In genomic region chr9:43106426-43107186, GRCm38 (mm10) we compare ENCODE assay signal across 8 mouse cellular contexts. TPM values are rescaled to one million over a fixed set of nuclear protein-coding genes. Genes with fewer than 3 reads are reported as not detected.
DNase-seq lines count a peak whose midpoint lies in the region; ATAC-seq and TF ChIP-seq lines count a peak whose summit lies in the region.

No protein-coding gene starts in this region.

- H3K4me1 ChIP-seq in forebrain, embryonic 15.5 days = peaks cover 51% of the 10 kb centered on the region
- peaks cover 13% of the 10 kb centered on the region for H3K4me1 ChIP-seq in liver, postnatal 0 days (ENCODE audit: insufficient read depth)
- H3K4me1 ChIP-seq in small intestine, adult 2 months (ENCODE audit: control insufficient read depth, insufficient read depth, insufficient read length, low read length) = peaks cover 4% of the 10 kb centered on the region

- no peaks in the 10 kb centered on the region for H3K9me3 ChIP-seq in forebrain, embryonic 15.5 days
- no peaks in the 10 kb centered on the region for H3K9me3 ChIP-seq in liver, postnatal 0 days (ENCODE audit: low read length)

- H3K27ac ChIP-seq in forebrain, embryonic 15.5 days (replicated peaks) = peak overlapping the region; percentile 80
- peak overlapping the region; percentile 98 for H3K27ac ChIP-seq in liver, postnatal 0 days (ENCODE audit: low read depth)
- peak overlapping the region; percentile 76 for H3K27ac ChIP-seq in small intestine, adult 2 months (ENCODE audit: insufficient read depth, low read depth, low read length)

- no peak for TF ChIP-seq CTCF in liver, postnatal 0 days (IDR thresholded peaks at IDR 0.05; ENCODE audit: low read depth)
- TF ChIP-seq CTCF in small intestine, adult 2 months (IDR thresholded peaks at IDR 0.05; ENCODE audit: extremely low read depth, insufficient read length, insufficient replicate concordance, low read depth, low read length) = no peak

- DNase-seq in heart, adult 8-10 months (ENCODE audit: low spot score) = peak; percentile 58
- DNase-seq in heart, postnatal 25 days (ENCODE audit: low spot score) = no peak
- peak; percentile 37 for DNase-seq in adrenal gland, postnatal 25 days
- peak; percentile 65 for DNase-seq in induced T-regulatory cell, adult 2 months (ENCODE audit: low read depth)
- DNase-seq in liver, postnatal 0 days = peak; percentile 67

- no peaks in the 10 kb centered on the region for H3K27me3 ChIP-seq in forebrain, embryonic 15.5 days
- H3K27me3 ChIP-seq in liver, postnatal 0 days (ENCODE audit: insufficient read depth, low read length) = 0 out of 2 replicates have a peak, but pooled peaks cover 2% of the 10 kb centered on the region
- H3K27me3 ChIP-seq in small intestine, adult 2 months (ENCODE audit: control insufficient read depth, insufficient read depth, low read length) = no peaks in the 10 kb centered on the region

- H3K36me3 ChIP-seq in forebrain, embryonic 15.5 days = peaks cover 15% of the 10 kb centered on the region; the same call in 1 of the 2 replicates
- no peaks in the 10 kb centered on the region for H3K36me3 ChIP-seq in liver, postnatal 0 days (replicated peaks; ENCODE audit: insufficient read depth, low read length)
- no peaks in the 10 kb centered on the region for H3K36me3 ChIP-seq in small intestine, adult 2 months (ENCODE audit: control insufficient read depth, insufficient read depth, low read length)

- ATAC-seq in forebrain, embryonic 15.5 days (replicated peaks) = peak; percentile 46
- peak; percentile 28; the same call in 1 of the 2 replicates for ATAC-seq in liver, postnatal 0 days
- ATAC-seq in granulocyte monocyte progenitor cell, adult 5-6 weeks (replicated peaks; ENCODE audit: poor library complexity, severe bottlenecking) = no peak

- H3K4me2 ChIP-seq in forebrain, embryonic 15.5 days (replicated peaks) = peak overlapping the region; percentile 76
- peak overlapping the region; percentile 85 for H3K4me2 ChIP-seq in liver, postnatal 0 days (ENCODE audit: low read depth, low read length)

- WGBS in forebrain, embryonic 15.5 days = 13% methylated on average over 22 of the region's 22 CpGs
- WGBS in liver, postnatal 0 days (ENCODE audit: insufficient replicate concordance) = 16% methylated on average over 22 of the region's 22 CpGs
- WGBS in small intestine, adult 2 months = 3% methylated on average over 22 of the region's 22 CpGs

- no peak for TF ChIP-seq EP300 in liver, postnatal 0 days (IDR thresholded peaks at IDR 0.05; ENCODE audit: low read depth)

- H3K4me3 ChIP-seq in forebrain, embryonic 15.5 days = peak overlapping the region; percentile 97
- H3K4me3 ChIP-seq in liver, postnatal 0 days (ENCODE audit: low read depth, low read length) = peak overlapping the region; percentile 87
- H3K4me3 ChIP-seq in small intestine, adult 2 months (ENCODE audit: low read depth, low read length) = peak overlapping the region; percentile 96

- intact Hi-C loops in heart, postnatal 25 days (cut with DNase I) = loop anchor here (1.0 kb wide), 1 partner anchor 106 kb away; no protein-coding TSS in a partner anchor

- peak overlapping the region; percentile 91 for H3K9ac ChIP-seq in forebrain, embryonic 15.5 days (replicated peaks)
- peak overlapping the region; percentile 92 for H3K9ac ChIP-seq in liver, postnatal 0 days (replicated peaks)

- no peak for TF ChIP-seq POLR2A in small intestine, adult 2 months (IDR thresholded peaks at IDR 0.05; ENCODE audit: low read depth, low read length)

RNA-seq across cellular contexts. Expression of gene Arhgef12, which starts 0.4 kb away (rescaled TPM):
- total RNA-seq in heart, adult 8-10 months (2022) = 100 to 1,000 TPM; 132 to 160 (median 141) TPM
- total RNA-seq in heart, postnatal 25 days (2021) = 100 to 1,000 TPM; 140 to 166 TPM
- total RNA-seq in adrenal gland, postnatal 25 days (2021) = 137 and 142 TPM in 2 replicates
- 19.3 and 20.0 TPM in 2 replicates for polyA plus RNA-seq in forebrain, embryonic 15.5 days (2015; fragmentation: Nextera tagmentation; extraction: Ambion mirVana)
- polyA plus RNA-seq in liver, postnatal 0 days (2015; fragmentation: Nextera tagmentation; extraction: Ambion mirVana) = 4.3 and 4.8 TPM in 2 replicates
- 3.9 and 7.4 TPM in 2 replicates for polyA plus RNA-seq in small intestine, adult 2 months (2012; rRNA removed)
- total RNA-seq in granulocyte monocyte progenitor cell, adult 5-6 weeks (2014; fragmentation: Nextera tagmentation) = 0.06 and 0.28 TPM in 2 replicates
- total RNA-seq in granulocyte monocyte progenitor cell, adult 5-6 weeks (2017) = 0.39 and 0.62 TPM in 2 replicates

RNA-seq across cellular contexts. Expression of gene Tmem136, which starts 9.8 kb away (rescaled TPM):
- total RNA-seq in heart, adult 8-10 months (2022) = 1 to 10 TPM; 3.9 to 7.5 (median 6.6) TPM
- total RNA-seq in heart, postnatal 25 days (2021) = 1 to 10 TPM; 6.1 to 6.7 TPM
- total RNA-seq in adrenal gland, postnatal 25 days (2021) = 4.4 and 5.7 TPM in 2 replicates
- 7.5 and 9.3 TPM in 2 replicates for polyA plus RNA-seq in forebrain, embryonic 15.5 days (2015; fragmentation: Nextera tagmentation; extraction: Ambion mirVana)
- 0.44 and 0.92 TPM in 2 replicates for polyA plus RNA-seq in liver, postnatal 0 days (2015; fragmentation: Nextera tagmentation; extraction: Ambion mirVana)
- 0.23 and 0.55 TPM in 2 replicates for polyA plus RNA-seq in small intestine, adult 2 months (2012; rRNA removed)
- total RNA-seq in granulocyte monocyte progenitor cell, adult 5-6 weeks (2014; fragmentation: Nextera tagmentation) = not detected in 2 replicates
- not detected in 2 replicates for total RNA-seq in granulocyte monocyte progenitor cell, adult 5-6 weeks (2017)

Comparison
In these comparisons a context has a peak if more than half of its experiments do, and no peak if none do; other contexts are left out.
1. RNA of gene Arhgef12, which starts 0.4 kb away (total RNA-seq): 140 to 166 TPM in heart, postnatal 25 days, 132 to 160 TPM in heart, adult 8-10 months and 137 to 142 TPM in adrenal gland, postnatal 25 days; 0.06 to 0.62 TPM in granulocyte monocyte progenitor cell, adult 5-6 weeks; every median in the first group is over 10 times any median in the second.
2. Peak in every context shown above with its lines, with median percentiles within 50 percentile points of each other: H3K27ac ChIP-seq and H3K4me3 ChIP-seq.